Mouse (Mus musculus) right cerebral cortex, adult 18-20 months (tissue): Measurements from ENCODE around the gene Btg1-ps2.
"Not testable (repeated sequence)": the region's sequence is repeated elsewhere in the genome, so short reads cannot be mapped to it uniquely, and the experiment has no call there.

ENCODE experiments used
- DNase-seq: peaks from one replicate; pipeline ENCODE4 v3.0.0; 2022; ENCODE audit warnings: mixed read lengths

The Btg1-ps2 gene

DNA sequence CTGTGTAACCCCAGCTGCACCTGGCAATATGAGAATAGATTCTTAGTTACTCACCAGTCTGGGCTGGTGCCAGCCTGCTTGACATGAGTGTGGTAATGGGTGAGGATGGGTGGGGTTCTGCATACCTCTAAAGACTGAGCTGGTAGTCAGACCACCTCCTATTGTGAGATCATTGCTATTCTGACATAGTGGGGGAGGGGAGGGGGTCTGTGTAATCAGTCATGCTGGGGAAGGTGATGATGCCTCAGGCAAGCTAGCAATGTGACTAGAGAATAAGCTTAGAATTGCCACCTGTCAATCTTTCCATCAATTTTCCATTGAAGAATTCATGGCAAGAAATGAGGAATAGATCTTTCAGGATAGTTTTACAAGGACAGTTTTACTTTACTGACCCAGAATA lies at the start of gene Btg1-ps2:
TSS of gene Btg1-ps2 (minus strand) at position 101 of the 400 bp plus-strand sequence.
- DNase-seq: not testable (repeated sequence)

DNA sequence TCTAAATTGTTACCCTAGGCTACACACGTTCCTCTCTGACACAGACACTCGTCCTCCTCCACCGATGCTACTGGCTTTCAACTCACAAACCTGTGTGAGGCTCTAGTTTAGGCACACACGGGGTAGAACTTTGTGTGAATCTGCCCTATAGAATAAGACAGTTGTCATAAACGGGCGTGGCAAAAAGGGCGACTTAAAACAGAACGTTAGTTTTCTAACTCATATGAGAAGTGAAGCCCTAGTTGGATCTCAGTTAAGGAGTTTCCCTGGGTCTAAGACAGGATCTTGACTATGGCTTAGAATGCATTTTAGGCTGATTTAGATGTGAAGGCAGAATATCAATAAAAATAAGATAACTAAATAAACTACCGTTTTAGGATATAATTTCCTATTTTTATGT lies 42.1 kb upstream of the Btg1-ps2 start, which contains the start of gene Rhox11:
TSS of gene Rhox11 (minus strand) at position 101 of the 400 bp plus-strand sequence.
- no peak for DNase-seq

DNA sequence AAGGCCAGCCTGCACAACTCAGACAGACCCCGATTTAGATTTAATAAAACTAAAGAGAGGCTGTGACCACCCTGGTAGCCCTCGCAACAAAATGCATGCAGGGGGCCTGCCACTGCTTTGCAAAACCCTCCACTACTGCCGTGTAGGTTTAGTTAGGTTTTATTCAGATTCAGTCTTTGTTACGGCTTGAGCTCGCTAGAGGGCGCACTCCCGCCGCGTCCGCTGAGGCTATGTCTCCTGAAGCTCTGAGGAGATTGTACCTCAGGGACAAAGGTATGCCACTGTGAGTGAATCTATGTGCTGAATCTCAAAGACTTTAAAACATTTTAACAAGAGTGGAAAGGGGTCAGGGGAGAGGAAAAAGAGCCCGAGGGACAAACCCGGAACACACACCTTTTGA lies 41.3 kb upstream of the Btg1-ps2 start:
- peak; percentile 12 for DNase-seq

DNA sequence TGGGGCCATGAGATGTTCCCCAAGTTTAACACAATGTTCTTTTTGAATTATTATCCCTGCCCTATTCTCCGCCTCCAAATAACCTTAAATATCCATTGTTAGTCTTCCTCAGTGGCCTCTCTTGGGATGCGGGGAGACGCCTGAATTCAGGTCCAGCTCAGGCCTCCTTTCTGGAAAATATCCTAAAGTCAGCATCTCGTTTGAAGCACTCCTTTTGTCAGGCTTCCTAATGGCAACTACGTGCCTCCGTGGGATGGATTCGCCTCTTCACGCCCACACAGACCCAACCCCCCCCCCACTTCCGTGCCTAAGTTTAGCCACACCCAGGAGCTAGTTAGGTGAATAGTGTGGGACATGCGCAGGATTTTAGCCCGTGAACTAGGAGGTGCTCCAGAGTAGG lies 23.3 kb upstream of the Btg1-ps2 start, which contains the start of gene Rhox10:
TSS of gene Rhox10 (plus strand) at position 301 of the 400 bp plus-strand sequence.
- no peak for DNase-seq

DNA sequence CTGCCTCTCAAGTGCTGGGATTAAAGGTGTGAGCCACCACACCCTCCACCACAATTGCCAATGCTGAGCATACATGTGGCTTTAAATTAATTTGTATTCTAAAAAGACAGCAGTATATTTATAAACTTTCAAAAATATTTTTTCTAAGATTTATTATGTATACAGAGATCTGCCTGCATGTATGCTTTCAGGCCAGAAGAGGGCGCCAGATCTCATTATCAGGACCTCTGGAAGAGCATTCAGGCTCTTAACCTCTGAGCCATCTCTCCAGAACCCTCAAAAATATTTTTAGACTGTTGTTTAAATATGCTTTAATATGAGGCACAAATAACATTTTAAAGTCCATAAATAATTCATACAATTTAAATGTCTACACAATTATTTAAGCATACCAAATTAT lies 18.6 kb upstream of the Btg1-ps2 start:
- DNase-seq: no peak

DNA sequence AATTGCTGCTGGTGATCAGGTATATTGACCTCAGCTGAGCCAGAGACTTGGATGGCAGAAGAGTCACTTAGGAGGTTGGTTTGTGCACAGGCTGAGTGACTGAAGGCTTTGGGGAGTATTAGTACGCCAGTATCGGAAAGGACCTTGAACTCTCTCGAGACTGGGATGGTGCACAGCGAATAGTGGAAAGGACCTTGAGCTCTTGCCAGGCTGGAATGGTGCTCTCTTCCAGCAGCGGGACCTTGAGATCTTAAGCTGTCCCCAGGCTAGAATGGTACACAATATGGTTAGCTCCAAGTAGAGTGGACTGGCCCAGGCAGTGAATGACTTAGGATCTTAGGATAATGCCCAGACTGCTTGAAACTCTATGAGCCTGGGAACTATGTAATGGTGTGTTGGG lies 3.2 kb downstream of the Btg1-ps2 start:
- no peak for DNase-seq

DNA sequence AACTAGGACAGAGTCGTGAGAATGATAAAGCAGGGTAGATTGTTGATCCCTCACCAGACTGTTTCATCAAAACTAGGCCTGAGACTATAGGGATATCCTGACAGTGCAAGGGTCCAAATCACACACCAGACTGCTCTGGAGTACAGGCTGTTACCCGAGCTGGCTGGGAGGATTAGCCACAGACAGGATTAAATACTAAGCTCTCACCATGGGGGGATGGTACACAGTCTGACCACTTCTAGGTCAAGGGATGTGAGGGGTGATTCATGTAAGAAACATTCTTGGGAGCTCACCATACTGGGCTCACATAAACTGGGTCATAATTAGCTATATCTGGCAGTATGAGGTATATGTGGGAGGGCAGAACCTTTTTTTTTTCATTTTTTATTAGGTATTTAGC lies 9.1 kb downstream of the Btg1-ps2 start:
- DNase-seq: no peak

DNA sequence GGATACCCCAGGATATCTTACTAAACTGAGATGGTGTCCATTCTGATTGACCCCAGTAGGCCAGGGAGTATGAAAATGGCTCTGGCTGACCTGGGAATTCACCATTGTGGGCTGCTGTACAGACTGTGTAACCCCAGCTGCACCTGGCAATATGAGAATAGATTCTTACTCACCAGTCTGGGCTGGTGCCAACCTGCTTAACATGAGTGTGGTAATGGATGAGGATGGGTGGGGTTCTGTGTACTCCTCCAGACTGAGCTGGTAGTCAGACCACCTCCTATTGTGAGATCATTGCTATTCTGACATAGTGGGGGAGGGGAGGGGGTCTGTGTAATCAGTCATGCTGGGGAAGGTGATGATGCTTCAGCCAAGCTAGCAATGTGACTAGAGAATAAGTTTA lies 24.3 kb downstream of the Btg1-ps2 start, which contains the start of gene Btg1-ps1:
TSS of gene Btg1-ps1 (minus strand) at position 219 of the 400 bp plus-strand sequence.
- DNase-seq: not testable (repeated sequence)

DNA sequence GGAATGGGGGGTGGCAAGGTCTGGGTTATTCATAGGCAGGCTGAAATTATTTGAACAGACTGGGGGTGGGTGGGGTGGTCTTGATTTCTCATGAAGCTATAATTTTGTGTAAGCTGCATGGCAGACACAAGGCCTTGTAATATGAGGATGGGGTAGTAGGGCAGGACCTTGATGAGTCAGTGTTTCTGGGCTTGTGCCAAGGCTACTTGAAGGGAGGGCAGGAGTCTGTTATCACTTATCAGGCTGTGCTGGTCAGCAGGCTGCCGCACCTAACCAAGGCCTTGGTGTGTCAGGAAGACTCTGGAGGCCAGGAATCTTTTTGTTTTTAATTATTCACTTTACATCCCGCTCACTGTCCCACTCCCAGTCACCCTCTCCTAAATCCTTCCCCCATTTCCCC lies 34.2 kb downstream of the Btg1-ps2 start:
- no peak for DNase-seq
